Mouse (Mus musculus): ENCODE data around the gene Lif.

- TF ChIP-seq CTCF (IDR thresholded peaks at IDR 0.05; ENCODE audit: low read depth, low read length) (no peak), POLR2A (IDR thresholded peaks at IDR 0.05; ENCODE audit: extremely low read depth, insufficient read depth, low read length) (no peak)
Measured at GRCm38 (mm10) chr11:4303033-4303432, 45.7 kb downstream of the Lif start.

All from liver, adult 2 months (tissue).